Mouse (Mus musculus): Measurements from ENCODE around the gene Smim1. TPM values are rescaled to one million over a fixed set of nuclear protein-coding genes. Genes with fewer than 3 reads are reported as not detected.

The Smim1 gene
- total RNA-seq, 1 experiment from 2014 or later = 0.23 TPM

GRCm38 (mm10) chr4:154023754-154024601, 2.1 kb downstream of the Smim1 start:
- no peak for ATAC-seq (ENCODE audit: extremely low read depth, insufficient number of reproducible peaks, low FRiP score, poor library complexity, severe bottlenecking)

DNA sequence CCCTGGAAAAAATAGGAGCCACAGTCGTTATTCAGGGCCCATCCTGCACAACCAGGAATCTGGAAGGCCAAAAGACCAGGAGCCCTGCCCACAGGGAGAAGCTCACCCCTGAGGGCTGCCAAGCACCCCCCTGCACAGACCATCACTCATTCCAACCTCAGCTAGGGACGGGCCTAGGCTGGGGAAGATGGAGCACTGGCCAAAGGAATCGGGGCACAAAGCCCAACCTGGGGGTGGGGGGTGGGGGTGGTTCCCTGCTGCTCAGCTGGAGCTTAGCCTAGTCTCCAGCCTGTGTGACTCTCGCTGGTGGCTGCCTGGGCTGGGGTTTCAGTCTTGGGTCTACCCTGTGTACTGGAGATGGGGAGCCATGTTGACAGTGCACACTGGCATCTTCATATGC, 3.2 kb downstream of the Smim1 start:
- ATAC-seq (ENCODE audit: extremely low read depth, insufficient number of reproducible peaks, low FRiP score, poor library complexity, severe bottlenecking) = no peak

DNA sequence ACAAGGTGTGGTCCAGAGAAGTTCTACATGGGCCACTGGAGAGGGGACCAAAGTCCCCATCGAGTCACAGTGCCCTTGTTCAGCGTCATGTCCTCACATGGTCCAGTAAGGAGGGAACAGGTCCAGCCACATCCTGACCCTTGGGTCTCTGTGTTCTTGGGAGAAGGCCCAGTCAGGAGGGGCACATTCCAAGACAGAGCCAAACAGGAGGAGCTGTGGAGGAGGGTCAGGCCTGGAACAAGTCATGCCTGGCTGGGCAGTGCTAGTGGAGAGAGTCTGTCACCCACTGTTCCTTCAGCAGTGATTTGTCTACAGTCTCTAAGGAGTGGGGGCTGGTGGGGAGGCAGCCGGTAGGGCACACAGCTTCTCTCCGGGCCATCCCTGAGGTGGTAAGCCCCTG, 3.6 kb downstream of the Smim1 start:
- no peak for ATAC-seq (ENCODE audit: extremely low read depth, insufficient number of reproducible peaks, low FRiP score, poor library complexity, severe bottlenecking)

DNA sequence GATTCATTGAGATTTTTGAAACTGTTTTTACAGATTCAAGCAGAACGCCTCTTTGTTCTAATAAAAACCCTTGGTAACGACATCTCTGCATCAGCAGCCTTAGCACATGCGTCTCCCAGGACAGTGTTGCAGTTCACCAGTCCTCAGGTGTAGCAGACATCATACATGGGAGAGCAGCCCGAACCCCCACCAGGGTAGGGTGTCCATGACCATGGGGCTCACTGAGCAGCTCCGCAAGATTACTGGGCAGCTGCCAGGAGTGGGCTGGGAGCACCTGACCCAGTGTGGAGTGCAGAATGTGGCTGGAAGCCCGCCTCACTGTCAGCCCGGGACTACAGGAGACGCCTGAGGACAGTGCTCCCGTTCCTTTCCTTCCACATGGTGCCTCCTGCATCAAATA, 4.6 kb downstream of the Smim1 start:
- ATAC-seq (ENCODE audit: extremely low read depth, insufficient number of reproducible peaks, low FRiP score, poor library complexity, severe bottlenecking) = no peak

GRCm38 (mm10) chr4:154019571-154019970, 6.5 kb downstream of the Smim1 start:
- ATAC-seq (ENCODE audit: extremely low read depth, insufficient number of reproducible peaks, low FRiP score, poor library complexity, severe bottlenecking) = no peak

DNA sequence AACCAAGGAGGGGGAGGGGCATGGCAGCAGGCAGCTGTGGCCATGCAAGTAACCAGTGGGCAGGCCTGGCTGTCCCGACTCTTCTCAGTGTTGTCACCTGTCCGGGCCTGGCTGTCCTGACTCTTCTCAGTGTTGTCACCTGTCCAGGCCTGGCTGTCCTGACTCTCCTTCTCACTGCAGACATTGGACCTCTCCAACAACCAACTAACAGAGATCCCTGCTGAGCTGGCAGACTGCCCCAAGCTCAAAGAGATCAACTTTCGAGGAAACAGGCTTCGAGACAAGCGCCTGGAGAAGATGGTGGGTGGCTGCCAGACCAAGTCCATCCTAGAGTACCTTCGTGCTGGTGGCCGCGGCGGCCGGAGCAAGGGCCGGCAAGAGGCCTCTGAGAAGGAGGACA, 10.6 kb downstream of the Smim1 start:
- no peak for ATAC-seq (ENCODE audit: extremely low read depth, insufficient number of reproducible peaks, low FRiP score, poor library complexity, severe bottlenecking)

DNA sequence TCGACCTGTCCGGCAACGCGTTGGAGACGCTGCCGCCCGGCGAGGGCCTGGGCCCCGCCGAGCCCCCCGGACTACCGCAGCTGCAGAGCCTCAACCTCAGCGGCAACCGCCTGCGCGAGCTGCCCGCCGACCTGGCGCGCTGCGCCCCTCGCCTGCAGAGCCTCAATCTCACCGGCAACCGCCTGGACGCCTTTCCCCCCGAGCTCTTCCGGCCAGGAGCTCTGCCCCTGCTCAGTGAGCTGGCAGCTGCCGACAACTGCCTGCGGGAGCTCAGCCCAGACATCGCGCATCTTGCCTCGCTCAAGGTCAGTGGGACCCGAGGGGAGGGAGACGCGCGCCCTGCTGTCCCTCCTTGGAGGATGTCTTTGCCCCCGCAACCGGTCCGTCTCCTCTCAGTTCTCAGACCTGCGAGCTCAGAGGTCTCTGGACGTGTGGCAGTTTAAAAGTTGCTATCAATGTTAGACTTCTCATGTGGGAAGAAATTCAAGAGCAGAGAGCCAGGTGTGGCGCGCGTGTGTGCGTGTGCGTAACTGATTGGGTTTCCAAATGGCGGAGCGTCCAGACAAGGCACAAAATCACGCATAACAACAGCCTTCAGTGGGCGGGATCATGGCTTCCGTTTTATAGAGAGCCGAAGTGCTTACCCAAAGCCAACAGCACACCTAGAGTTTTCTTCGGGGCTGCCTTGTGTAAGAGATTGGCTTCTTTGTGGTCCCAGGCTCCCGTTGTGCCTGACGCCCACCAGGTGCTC, 13.7 kb downstream of the Smim1 start:
- no peak for ATAC-seq (ENCODE audit: extremely low read depth, insufficient number of reproducible peaks, low FRiP score, poor library complexity, severe bottlenecking)

DNA sequence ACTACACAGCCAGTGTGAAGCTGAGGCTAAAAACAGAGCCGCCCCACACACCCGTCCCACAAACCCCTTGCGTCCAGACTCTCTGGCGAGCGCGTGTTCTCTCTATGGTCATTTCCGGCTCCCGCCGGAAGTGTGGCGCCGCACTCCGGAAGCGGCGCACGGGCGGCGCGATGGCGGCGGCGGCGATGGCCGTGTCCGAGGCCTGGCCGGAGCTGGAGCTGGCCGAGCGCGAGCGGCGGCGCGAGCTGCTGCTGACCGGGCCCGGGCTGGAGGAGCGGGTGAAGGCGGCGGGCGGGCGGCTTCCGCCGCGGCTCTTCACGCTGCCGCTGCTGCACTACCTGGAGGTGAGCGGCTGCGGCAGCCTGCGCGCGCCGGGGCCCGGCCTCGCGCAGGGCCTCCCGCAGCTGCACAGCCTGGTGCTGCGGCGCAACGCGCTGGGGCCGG, 14.4 kb downstream of the Smim1 start, which contains the start of gene Lrrc47:
TSS of gene Lrrc47 (plus strand) at position 86 of the 444 bp plus-strand sequence.
- peak; percentile 83 for ATAC-seq (ENCODE audit: extremely low read depth, insufficient number of reproducible peaks, low FRiP score, poor library complexity, severe bottlenecking)

GRCm38 (mm10) chr4:154010907-154011645, 15.0 kb downstream of the Smim1 start:
- 0 out of 2 replicates have a peak, but pooled peaks have one; percentile 9 for ATAC-seq (ENCODE audit: extremely low read depth, insufficient number of reproducible peaks, low FRiP score, poor library complexity, severe bottlenecking)

DNA sequence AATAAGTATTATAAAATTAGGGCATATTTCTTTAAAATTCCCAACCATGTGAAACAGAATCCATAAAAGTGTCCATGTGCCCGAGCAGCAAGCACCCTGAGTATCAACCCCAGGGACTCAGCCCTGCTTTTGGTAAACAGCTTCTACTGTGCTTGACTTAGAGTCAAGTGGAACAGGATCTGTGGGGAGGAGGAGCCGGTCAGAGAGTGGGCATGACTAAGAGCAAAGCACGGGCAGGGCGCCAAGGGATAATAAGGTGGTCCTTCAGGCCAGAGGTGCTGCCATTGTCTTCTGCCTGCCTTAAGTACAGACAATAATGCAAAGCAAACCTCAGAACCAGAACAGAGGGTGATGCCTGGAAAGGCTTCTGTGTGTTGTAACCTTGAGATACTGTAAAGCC, 18.3 kb downstream of the Smim1 start:
- ATAC-seq (ENCODE audit: extremely low read depth, insufficient number of reproducible peaks, low FRiP score, poor library complexity, severe bottlenecking) = no peak

- no peak for ATAC-seq (ENCODE audit: extremely low read depth, insufficient number of reproducible peaks, low FRiP score, poor library complexity, severe bottlenecking)
Measured at GRCm38 (mm10) chr4:154006264-154006663, 19.8 kb downstream of the Smim1 start.

- ATAC-seq (ENCODE audit: extremely low read depth, insufficient number of reproducible peaks, low FRiP score, poor library complexity, severe bottlenecking) = no peak
Measured at GRCm38 (mm10) chr4:154005488-154005887, 20.5 kb downstream of the Smim1 start.

- no peak for ATAC-seq (ENCODE audit: extremely low read depth, insufficient number of reproducible peaks, low FRiP score, poor library complexity, severe bottlenecking)
Measured at GRCm38 (mm10) chr4:153993505-153993904, 32.5 kb downstream of the Smim1 start.

DNA sequence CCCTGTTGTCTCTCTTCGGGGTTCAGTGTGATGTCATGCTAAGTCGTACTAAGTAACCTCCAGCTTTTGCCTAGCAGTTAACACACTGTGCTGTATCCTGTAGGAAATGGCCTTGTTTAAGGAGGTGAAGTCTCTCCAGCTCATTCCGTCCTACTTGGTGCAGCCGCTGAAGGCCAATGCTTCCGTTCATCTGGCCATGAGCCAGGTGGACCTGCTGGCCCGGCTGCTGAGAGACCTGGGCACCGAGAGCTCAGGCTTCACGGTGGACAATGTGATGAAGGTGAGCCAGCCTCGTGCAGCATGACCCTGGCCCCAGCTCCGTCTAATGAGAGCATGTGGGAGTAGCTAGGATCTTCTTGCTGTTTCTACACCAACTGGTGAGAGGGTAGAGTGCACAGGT, 33.3 kb downstream of the Smim1 start:
- no peak for ATAC-seq (ENCODE audit: extremely low read depth, insufficient number of reproducible peaks, low FRiP score, poor library complexity, severe bottlenecking)

DNA sequence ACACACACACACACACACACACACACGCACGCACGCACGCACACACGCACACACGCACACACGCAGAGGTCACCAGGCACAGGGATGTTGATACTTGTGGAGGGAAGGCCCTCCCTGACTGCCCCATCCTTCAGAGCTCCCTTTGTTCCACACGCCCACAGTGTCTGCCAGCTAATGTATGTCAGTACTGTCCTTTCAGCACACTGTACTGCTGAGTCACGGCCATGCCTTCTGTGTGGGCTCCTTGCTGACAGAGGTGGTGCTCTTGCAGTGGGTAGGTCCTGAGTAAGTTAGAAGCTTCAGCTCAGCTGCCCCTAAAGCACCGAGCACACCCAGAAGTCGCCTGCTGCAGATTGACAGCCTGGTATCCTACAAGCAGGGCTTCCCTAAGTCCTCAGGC, 45.6 kb downstream of the Smim1 start:
- no peak for ATAC-seq (ENCODE audit: extremely low read depth, insufficient number of reproducible peaks, low FRiP score, poor library complexity, severe bottlenecking)

- ATAC-seq (ENCODE audit: extremely low read depth, insufficient number of reproducible peaks, low FRiP score, poor library complexity, severe bottlenecking) = no peak
Measured at GRCm38 (mm10) chr4:153979243-153979642, 46.8 kb downstream of the Smim1 start.

DNA sequence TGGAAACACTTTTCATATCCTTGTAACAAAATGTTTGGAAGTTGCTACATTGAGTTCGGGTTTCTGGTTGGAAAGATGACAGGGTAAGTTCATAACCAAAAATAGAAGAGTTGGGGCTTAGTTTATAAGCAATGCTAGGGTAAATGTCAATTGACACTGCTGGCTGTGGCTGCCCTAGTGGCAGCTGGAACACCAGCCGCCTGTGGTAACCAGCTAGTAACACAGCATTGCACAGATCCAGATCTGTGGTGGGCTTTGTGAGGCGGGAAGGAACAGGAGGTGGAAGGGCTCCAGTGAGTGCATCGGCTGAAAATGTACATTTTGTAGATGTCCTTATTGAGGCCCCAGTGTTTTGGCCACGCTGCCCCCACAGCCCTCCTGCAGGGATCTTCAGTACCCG, 50.3 kb downstream of the Smim1 start:
- ATAC-seq (ENCODE audit: extremely low read depth, insufficient number of reproducible peaks, low FRiP score, poor library complexity, severe bottlenecking) = no peak

- no peak for ATAC-seq (ENCODE audit: extremely low read depth, insufficient number of reproducible peaks, low FRiP score, poor library complexity, severe bottlenecking)
Measured at GRCm38 (mm10) chr4:153975292-153975662, 50.8 kb downstream of the Smim1 start.

GRCm38 (mm10) chr4:153974431-153975291, 51.4 kb downstream of the Smim1 start, which contains the start of the genes Dffb and Cep104:
Gene Dffb, minus strand, starts transcription at chr4:153975126.
Gene Cep104, plus strand, starts transcription at chr4:153975194.
- peak; percentile 86 for ATAC-seq (ENCODE audit: extremely low read depth, insufficient number of reproducible peaks, low FRiP score, poor library complexity, severe bottlenecking)

Measured in neutrophil, adult 5-6 weeks (primary cell).